Mouse (Mus musculus) spleen, postnatal 14 days (tissue): ENCODE results near the gene Bms1.

Experiments used
- DNase-seq, 2 experiments: peaks; one replicate each; pipeline ENCODE4 v3.0.0; 2021 to 2022; ENCODE audit warnings: low spot score in 2 of 2

Gene Bms1

DNA sequence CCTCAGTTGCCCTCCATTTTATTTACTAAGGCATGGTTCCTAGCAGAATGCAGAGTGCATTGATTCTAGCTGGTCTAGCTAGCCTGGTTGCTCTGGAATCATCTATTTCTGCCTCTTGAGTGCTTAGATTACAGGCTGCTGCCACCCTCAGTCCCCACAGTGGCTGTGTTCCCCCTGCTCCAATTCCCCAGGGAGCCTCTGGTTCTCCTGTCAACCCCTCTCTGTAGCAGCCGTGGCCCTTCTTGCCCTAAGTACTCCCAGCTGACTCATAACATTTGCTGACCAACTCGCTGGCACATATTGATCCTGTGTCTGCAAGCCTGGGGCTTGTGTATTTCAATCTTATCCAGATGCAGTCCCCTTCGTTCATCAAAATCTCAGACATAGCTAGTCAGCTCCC is 53.1 kb downstream of the Bms1 start:
- no peak for DNase-seq

DNA sequence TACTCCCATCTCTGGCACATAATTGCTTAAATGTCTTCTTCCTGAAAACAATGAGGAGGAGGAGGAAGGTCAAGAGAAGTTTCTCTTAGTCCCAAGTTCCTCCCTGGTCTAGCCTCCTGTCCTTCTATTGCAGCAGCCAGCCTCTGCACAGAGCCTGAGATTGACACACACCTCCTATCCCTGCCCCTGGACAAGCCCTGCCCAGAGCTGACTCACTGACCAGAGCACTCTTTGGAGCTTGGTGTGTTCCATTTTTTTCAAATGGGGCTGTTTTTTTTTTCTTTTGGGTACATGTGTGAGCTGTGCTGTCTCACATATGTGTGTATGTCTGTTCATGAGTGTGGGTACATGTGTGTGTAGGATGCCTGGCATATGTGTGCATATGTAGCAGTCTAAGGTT is 53.5 kb downstream of the Bms1 start:
- DNase-seq: no peak

DNA sequence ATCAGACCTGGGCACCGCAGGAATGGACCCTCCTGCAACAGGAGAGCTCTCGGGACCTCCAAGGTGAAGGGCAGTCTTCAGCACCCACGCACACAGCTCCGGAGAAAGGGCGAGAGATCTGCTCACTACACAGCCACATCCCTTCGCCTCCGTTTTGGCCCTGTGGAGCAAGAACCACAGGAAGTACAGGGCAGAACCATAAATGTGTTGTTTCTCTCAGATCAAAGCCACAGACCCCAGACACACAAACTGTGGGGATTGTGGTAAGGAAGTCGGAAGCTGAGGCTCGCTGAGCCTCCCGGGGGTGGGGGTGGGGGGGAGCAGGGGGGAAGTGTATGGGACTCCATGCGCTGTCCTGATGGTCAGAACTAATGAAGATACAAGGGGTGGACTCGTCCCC is 68.9 kb downstream of the Bms1 start:
- DNase-seq: no peak

DNA sequence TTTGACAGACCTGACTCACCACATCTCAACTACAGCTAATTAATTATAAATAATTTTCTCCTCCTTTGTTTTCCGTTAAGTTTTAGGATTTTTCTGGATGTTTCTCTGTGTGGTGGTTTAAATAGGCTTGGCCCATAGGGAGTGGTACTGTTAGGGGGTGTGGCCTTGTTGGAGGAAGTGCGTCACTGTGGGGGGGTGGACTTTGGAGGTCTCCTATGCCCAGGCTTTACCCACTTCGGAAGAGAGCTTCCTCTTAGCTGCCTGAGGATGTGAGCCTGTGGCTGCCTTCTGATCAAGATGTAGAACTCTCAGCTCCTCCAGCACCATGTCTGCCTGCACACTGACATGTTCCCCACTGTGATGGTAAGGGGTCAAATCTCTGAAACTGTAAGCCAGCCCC is 71.1 kb downstream of the Bms1 start:
- DNase-seq: no peak

DNA sequence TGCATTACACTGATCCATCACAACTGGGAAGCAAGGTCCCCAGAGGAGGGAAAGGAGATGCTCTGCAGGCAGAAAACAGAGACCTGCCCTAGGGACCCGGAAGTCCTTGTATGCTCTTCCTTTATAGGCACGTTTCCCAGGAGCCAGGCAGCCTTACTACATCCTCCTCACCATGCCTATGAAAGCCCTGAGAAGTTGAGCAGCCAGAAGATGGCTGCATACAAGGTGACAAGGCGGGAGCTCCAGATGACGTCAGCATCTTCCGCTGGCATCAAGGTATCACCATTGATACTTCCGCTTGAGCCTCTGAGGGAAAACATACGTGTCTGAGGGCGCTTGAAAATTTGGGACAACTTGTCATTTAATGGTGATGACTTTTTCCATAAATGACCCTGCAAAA is 72.0 kb downstream of the Bms1 start:
- DNase-seq: no peak

DNA sequence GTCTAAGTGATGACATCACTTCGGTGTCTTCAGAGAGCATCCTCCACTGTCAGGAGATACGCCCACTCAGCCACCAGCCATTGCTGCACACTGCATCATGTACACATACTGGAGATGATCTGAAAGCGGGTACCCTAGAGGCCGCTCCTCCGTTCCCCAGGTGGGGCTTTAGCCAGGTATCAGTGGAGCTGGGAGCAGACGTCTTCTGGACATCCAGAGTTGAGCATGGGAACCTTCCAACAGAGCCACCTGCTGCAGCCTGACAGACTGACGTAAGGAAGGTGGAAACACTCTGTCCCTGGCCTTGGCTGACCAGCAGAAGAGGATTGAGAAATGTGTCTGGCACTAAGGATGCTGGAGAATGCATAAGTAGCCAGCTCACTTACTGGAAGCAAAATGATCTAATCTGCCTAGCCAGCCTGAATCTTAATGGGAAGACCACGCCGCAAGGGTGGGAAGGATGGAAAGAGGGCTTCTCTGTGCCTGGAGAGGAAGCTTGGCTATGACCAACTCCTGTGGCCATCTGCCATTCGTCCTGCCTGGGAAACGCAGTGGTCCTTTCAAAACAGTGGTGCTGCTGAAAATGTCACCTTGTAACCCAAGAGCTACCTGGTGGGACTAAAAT is 77.3 kb downstream of the Bms1 start:
- no peak for DNase-seq

DNA sequence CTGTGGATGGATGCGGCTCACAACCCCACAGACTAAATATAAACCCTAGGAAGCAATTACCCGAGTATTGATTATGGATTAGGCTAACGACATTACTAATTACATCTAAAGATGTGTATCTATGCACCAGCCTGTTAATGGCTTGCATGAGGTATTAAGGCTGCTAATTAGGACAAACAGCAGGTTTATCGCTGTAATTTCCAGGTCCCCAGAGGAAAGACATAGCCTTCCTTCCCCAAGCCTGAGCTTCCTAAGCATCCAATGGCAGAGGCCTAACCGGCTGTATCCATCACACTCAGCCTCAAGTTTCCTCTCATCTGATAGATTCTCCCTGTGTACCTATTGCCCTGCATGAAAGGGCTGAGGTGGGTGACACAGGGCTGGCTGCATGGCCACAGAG is 81.6 kb downstream of the Bms1 start:
- DNase-seq: no peak

DNA sequence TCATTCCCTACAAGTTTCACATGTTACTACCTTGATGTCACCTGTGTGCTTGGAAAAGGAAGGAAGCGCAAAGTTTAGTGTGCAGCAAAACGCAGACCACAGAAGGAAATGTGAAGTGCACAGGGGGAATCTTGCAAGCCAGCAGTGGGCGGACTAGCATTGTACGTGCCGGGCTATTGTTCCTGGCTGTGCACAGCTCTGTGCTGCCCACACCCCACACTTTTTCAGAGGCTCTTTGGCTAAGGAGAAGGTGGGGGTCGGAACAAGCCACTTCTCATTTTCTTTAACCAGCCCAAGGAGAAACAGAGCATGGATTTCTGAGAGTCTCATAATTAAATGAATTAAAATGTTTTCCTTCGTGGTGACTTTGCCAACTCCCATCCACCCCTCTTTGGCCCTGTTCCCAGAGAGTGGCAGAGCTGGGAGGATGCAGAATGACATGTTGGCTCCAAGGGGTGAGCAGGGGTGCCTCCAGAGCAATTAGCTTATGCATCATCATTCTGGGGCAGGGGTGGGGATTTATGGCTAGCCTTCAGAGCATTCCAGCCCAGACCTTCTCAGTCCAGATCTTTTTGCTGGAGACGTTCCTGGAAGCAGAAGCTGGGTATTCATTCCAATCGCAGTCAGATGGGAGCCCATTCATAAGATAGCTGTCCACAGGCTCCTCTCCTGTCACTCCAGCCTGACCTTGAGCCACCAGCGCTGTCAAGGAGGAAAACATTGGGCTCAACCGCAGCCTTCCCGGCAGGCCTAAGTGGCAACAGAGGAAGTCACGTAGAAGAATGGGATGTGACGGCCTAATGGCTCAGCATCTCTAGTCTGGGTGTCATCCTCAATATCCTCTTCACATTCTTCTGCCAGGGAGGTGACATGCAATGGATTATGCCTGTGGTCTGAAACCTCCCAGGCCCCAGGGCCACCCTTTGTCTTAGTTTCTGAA is 82.5 kb downstream of the Bms1 start:
- no peak for DNase-seq

DNA sequence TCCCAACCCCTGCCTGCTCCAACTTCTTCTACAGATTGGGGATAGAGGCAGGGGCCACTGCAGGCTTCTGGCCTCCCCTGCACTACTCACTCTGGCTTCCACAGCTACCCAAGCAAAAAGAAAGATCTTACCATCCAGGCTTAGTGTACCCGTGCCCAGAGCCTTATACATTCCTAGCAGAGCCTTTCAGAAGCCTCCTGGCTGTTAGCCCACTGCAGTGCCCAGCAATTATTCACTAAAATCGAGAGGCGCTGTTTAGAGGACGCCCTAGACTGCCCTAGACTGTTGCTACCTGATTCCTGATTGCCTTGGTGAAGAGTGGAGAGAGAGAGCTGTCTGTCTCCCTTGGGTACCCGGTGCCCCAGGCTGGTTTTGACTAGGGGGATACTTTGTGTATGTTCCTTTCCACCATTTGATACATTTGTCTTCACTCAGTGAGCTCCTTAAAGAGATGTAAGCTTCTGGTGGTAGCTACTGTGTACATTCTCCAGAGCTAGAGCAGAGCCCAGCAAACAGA is 83.3 kb downstream of the Bms1 start:
- no peak for DNase-seq

DNA sequence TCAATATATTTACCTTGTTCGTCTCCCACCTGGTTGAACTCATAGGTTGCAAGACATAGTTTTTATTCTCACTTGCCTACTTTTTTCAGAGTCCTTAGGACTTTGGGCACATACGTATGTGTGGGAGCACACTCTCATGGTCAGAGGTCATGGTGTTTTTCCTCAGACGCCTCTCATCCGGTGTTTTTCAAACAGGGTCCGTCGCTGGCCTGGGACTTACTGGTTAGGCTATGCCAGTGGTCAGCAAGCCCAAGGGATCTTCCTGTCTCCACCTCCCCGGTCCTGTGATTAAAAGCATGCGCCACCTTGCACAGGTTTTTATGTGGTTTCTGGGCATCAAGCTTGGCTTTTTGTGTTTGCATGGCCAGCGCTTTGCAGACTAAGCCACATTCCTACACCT is 85.4 kb downstream of the Bms1 start:
- no peak for DNase-seq
